Mouse (Mus musculus): ENCODE results near the gene Mink1.

- TF ChIP-seq CTCF (IDR thresholded peaks at IDR 0.05; ENCODE audit: borderline replicate concordance, control insufficient read depth, extremely low read depth, insufficient read depth, low read length, poor library complexity) (no peak), POLR2A (IDR thresholded peaks at IDR 0.05; ENCODE audit: control insufficient read depth, extremely low read depth, insufficient read depth, low read length, poor library complexity) (no peak)
Observed at GRCm38 (mm10) chr11:70579710-70580357, 17.2 kb downstream of the Mink1 start.

Data from thymus, adult 2 months (tissue).